Mouse (Mus musculus) thymus, adult 2 months (tissue): ENCODE data around the gene Mrvi1. TPM values are rescaled to one million over a fixed set of nuclear protein-coding genes. Genes with fewer than 3 reads are reported as not detected.

Experiments
- DNase-seq: peaks from one replicate; pipeline ENCODE4 v3.0.0; 2021
- H3K27ac ChIP-seq: fragments of 200-500 bp; 2 replicates; pipeline ENCODE4 v1.5.1; 2012; ENCODE audit warnings: low read length, control low read depth; ENCODE audit not compliant: control insufficient read depth, insufficient read depth
- H3K27me3 ChIP-seq: fragments of 200-500 bp; 2 replicates; pipeline ENCODE4 v1.6.1; 2012; ENCODE audit warnings: mild to moderate bottlenecking, low read length, moderate library complexity, mixed read lengths; ENCODE audit not compliant: control insufficient read depth, insufficient read depth
- H3K36me3 ChIP-seq: fragments of 200-500 bp; 2 replicates; pipeline ENCODE4 v1.6.1; 2012; ENCODE audit warnings: mild to moderate bottlenecking, low read length, moderate library complexity; ENCODE audit not compliant: control insufficient read depth, insufficient read depth
- H3K4me1 ChIP-seq: fragments of 200-500 bp; replicated peaks from 2 replicates; pipeline ENCODE4 v1.6.1; 2012; ENCODE audit warnings: low read length; ENCODE audit not compliant: control insufficient read depth, insufficient read depth
- H3K4me3 ChIP-seq: fragments of 200-500 bp; 2 replicates; pipeline ENCODE4 v1.5.1; 2012; ENCODE audit warnings: mild to moderate bottlenecking, low read length, control low read depth, moderate library complexity; ENCODE audit not compliant: control insufficient read depth, insufficient read depth
- CTCF ChIP-seq: fragments of 200-500 bp; IDR thresholded peaks from 2 replicates; pipeline ENCODE4 v1.5.1; 2012; ENCODE audit warnings: mild to moderate bottlenecking, control low read depth, low read length, moderate library complexity, borderline replicate concordance; ENCODE audit not compliant: control insufficient read depth, poor library complexity, insufficient read depth; ENCODE audit errors: extremely low read depth
- POLR2A ChIP-seq: fragments of 200-500 bp; IDR thresholded peaks from 2 replicates; pipeline ENCODE4 v1.6.1; 2012; ENCODE audit warnings: mild to moderate bottlenecking, low read length, control low read depth, moderate library complexity; ENCODE audit not compliant: control insufficient read depth, poor library complexity, insufficient read depth; ENCODE audit errors: extremely low read depth
- WGBS: fragments of 180-500 bp; shearing (Covaris S2); methylation state at CpG from one replicate; pipeline ENCODE4 v1.1.7; 2018; 5-methylcytosine and 5-hydroxymethylcytosine counted together
- polyA plus RNA-seq: library from polyadenylated mRNA; depleted of rRNA; stranded (reverse); fragments of >200 nt; gene quantifications from 2 replicates; pipeline ENCODE4 v1.2.3, GENCODE M21; 2012

Mrvi1 gene
- polyA plus RNA-seq, 1 experiment, result 3.2 TPM

- WGBS, result 85% methylated on average over 8 of the region's 8 CpGs
- no peak overlapping the region for H3K4me3 ChIP-seq
- H3K27ac ChIP-seq, result no peak overlapping the region
- no peaks in the 10 kb centered on the region for H3K36me3 ChIP-seq
- TF ChIP-seq CTCF (no peak), POLR2A (no peak)
- DNase-seq, result no peak
- H3K4me1 ChIP-seq, result no peaks in the 10 kb centered on the region
- no peaks in the 10 kb centered on the region for H3K27me3 ChIP-seq
Measured at GRCm38 (mm10) chr7:110854927-110855546, 127.2 kb downstream of the Mrvi1 start.

GRCm38 (mm10) chr7:110854519-110854918 lies 127.7 kb downstream of the Mrvi1 start:
- Histone ChIP-seq H3K27me3 (no peaks in the 10 kb centered on the region), H3K27ac (no peak overlapping the region), H3K4me3 (no peak overlapping the region), H3K4me1 (no peaks in the 10 kb centered on the region), H3K36me3 (no peaks in the 10 kb centered on the region)
- TF ChIP-seq POLR2A (no peak), CTCF (no peak)
- 76% methylated on average over 3 of the region's 3 CpGs for WGBS
- DNase-seq, result no peak

- TF ChIP-seq POLR2A (no peak), CTCF (no peak)
- Histone ChIP-seq H3K36me3 (no peaks in the 10 kb centered on the region), H3K4me1 (no peaks in the 10 kb centered on the region), H3K4me3 (no peak overlapping the region), H3K27ac (no peak overlapping the region), H3K27me3 (no peaks in the 10 kb centered on the region)
- DNase-seq, result no peak
- WGBS, result 87% methylated on average over 10 of the region's 10 CpGs
Measured at GRCm38 (mm10) chr7:110853611-110854010, 128.7 kb downstream of the Mrvi1 start.

- DNase-seq, result no peak
- H3K36me3 ChIP-seq, result no peaks in the 10 kb centered on the region
- no peaks in the 10 kb centered on the region for H3K4me1 ChIP-seq
- no peak for TF ChIP-seq CTCF
- no peak for TF ChIP-seq POLR2A
- WGBS, result 94% methylated on average over 7 of the region's 7 CpGs
- H3K4me3 ChIP-seq, result no peak overlapping the region
- no peak overlapping the region for H3K27ac ChIP-seq
- H3K27me3 ChIP-seq, result no peaks in the 10 kb centered on the region
Measured at GRCm38 (mm10) chr7:110851541-110852203, 130.6 kb downstream of the Mrvi1 start.

- Histone ChIP-seq H3K4me1 (no peaks in the 10 kb centered on the region), H3K27ac (no peak overlapping the region), H3K36me3 (no peaks in the 10 kb centered on the region), H3K27me3 (no peaks in the 10 kb centered on the region), H3K4me3 (no peak overlapping the region)
- TF ChIP-seq CTCF, result no peak
- no peak for TF ChIP-seq POLR2A
- 90% methylated on average over 1 of the region's 1 CpGs for WGBS
- DNase-seq, result no peak
Measured at GRCm38 (mm10) chr7:110848371-110848770, 133.9 kb downstream of the Mrvi1 start.

GRCm38 (mm10) chr7:110847321-110847720 lies 134.9 kb downstream of the Mrvi1 start:
- no peak overlapping the region for H3K27ac ChIP-seq
- no peak for DNase-seq
- H3K36me3 ChIP-seq, result no peaks in the 10 kb centered on the region
- 95% methylated on average over 2 of the region's 2 CpGs for WGBS
- no peak overlapping the region for H3K4me3 ChIP-seq
- H3K27me3 ChIP-seq, result no peaks in the 10 kb centered on the region
- no peaks in the 10 kb centered on the region for H3K4me1 ChIP-seq
- TF ChIP-seq CTCF, result no peak
- no peak for TF ChIP-seq POLR2A
